Mouse (Mus musculus): ENCODE data around the gene Coq10a.

DNA sequence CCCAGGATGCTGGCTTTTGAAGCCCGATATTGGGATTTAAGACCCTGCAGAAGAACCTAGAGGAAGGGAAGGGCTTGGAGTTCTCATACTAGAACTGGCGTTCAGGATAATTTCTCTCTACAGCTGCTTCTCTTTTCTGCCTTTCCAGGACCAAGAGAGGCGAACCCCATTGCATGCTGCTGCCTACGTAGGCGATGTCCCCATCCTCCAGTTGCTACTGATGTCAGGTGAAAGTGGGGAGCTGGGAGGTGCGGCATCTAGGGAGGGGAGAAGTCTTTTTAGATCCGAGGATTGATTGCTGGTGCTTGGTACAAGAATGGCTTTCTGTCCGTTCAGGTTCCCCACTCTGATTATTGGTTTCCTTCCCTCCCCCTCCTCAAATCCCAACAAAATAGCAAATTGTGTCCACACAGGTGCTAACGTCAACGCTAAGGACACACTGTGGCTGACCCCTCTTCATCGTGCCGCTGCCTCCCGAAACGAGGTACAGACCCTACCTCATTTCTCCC, 9.2 kb upstream of the Coq10a start:
- TF ChIP-seq POLR2A (IDR thresholded peaks at IDR 0.05; ENCODE audit: insufficient read depth, low read depth, low read length): no peak
- TF ChIP-seq CTCF (IDR thresholded peaks at IDR 0.05): no peak
- no peak for TF ChIP-seq EP300 (IDR thresholded peaks at IDR 0.05; ENCODE audit: insufficient read depth, low read depth, low read length)

All from heart, adult 2 months (tissue).